Mouse (Mus musculus): ENCODE data around the gene Adck1. TPM values are rescaled to one million over a fixed set of nuclear protein-coding genes. Genes with fewer than 3 reads are reported as not detected.
"Not testable (repeated sequence)": the region's sequence is repeated elsewhere in the genome, so short reads cannot be mapped to it uniquely, and the experiment has no call there.

The Adck1 gene
- 44.6 and 46.9 TPM in 2 replicates for polyA plus RNA-seq (2012; rRNA removed)

DNA sequence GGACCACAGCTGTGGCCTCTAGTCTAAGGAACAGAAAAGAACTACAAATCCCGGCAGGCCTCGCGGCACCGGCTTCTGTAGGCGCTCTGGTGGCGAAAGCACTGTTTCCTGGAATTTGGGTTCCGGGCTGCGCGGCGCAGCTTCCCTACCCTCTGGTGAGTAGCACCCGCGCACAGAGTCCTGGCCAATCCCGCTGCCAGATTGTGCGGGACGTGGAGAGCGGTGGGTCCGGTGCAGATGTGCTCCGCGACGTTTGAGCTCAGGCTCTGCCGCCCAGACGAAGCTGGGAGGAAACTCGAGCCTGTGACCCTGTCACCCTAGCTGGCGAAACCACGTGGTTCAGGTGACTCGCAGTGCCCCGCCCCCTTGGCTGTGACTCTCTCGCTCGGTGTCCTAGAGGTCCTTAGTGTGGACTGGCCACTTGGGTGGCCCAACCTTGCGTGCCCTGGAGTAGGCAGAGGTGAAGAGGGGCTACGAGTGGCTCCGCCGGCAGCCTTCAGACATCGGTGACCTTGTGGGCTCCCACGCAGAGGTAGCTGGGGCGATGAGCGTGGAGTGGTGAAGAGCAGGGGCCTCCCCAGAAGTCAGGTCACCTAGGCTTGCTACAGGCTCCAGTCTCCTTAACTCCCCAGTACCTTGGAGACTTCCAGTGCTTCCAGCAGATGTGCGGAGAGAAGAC is at the start of gene Adck1:
Adck1 (plus strand) TSS at position 114 of the 679 bp plus-strand sequence.
- DNase-seq (ENCODE audit: extremely low spot score in 1 of 2, low spot score in 1 of 2) = peak; percentile 94 to 96

DNA sequence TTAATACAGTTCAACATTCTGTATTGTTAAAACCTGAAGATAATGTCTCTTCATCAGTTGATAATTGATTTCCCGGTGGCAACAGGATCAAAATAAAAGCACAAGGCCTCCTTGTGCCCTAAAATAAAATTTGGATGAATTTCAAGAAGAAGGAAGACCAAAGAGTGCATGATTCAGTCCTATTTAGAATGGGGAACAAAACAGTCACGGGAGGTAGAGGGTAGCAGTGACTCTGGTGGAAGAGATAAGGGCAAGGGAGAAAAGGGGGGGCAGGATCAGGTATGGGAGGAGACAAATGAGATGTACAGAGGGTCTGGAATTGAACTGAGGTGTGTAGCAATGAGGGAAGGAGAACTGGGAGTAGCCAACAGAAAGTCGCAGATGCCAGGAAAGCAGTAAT is 45.8 kb upstream of the Adck1 start:
- no peak for DNase-seq (ENCODE audit: extremely low spot score in 1 of 2, low spot score in 1 of 2)

DNA sequence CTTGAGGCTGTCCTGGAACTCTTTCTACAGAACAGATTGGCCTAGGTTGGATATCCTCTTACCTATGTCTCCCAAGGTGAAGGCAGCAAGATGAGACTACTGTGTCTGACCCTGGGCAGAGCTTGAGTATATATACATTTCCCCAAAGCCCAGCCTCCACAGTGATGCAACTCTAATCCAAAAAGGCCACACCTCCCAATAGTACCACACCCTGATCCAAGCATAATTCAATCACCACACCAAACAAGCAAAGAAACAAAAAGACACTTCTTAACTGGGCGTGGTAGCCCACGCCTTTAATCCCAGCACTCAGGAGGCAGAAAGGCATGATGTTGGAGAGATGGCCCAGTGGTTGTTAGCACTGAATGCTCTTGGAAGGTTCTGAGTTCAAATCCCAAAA is 36.4 kb upstream of the Adck1 start, which contains the start of gene Gm5039:
Gm5039 (minus strand) TSS at position 101 of the 400 bp plus-strand sequence.
- DNase-seq (ENCODE audit: extremely low spot score in 1 of 2, low spot score in 1 of 2) = not testable (repeated sequence)

DNA sequence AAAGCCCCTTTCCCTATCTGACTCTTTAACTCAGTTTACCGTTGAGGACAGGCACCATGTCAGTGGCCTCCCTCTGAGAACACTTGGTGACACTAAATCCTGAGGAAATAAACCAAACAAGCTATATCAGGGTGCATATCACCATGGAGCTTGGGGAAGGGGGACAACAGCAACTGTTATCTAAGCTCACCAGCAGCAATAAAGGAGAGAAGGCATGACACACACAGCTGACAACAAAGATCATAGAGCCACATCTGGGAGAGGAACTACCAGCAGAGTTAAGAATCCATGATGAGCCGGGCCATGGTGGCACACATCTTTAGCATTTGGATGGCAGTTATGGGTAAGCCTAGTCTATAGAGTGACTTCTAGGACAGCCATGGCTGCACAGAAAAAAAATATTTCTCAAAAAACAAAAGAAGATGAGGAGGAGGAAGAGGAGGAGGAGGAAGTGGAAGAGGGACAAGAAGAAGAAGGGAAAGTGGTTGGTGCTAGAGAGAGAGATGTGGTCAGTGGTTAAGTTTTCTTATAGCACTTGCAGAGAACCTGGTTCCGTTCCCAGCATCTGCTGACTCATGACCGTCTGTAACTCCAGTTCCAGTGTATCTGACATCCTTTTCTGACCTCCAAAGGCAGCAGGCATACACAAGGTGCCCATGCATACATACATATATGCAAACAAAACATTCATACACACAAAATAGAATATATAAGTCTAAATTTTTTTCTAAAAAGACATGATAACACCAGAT is 23.5 kb upstream of the Adck1 start:
- DNase-seq (ENCODE audit: extremely low spot score in 1 of 2, low spot score in 1 of 2) = not testable (repeated sequence)

DNA sequence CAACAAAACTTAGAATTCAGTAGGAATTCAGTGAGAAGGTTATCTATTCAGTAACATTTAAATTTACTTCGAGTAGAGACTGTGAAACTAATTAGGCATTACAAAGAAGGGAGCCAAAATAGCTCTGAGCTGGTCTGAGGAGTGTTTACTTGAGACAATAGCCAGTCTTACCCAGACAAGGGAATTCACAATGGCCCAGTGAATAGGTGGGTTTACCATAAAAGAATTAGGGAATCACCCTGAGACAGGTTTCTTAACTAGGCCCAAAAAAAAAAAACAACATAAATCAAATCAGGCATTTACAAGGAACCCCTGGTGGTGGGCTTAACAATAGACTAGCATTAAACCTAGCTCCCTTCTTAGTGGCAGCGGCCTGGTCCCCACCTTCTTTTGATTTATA is 19.1 kb upstream of the Adck1 start:
- DNase-seq (ENCODE audit: extremely low spot score in 1 of 2, low spot score in 1 of 2) = not testable (repeated sequence)

DNA sequence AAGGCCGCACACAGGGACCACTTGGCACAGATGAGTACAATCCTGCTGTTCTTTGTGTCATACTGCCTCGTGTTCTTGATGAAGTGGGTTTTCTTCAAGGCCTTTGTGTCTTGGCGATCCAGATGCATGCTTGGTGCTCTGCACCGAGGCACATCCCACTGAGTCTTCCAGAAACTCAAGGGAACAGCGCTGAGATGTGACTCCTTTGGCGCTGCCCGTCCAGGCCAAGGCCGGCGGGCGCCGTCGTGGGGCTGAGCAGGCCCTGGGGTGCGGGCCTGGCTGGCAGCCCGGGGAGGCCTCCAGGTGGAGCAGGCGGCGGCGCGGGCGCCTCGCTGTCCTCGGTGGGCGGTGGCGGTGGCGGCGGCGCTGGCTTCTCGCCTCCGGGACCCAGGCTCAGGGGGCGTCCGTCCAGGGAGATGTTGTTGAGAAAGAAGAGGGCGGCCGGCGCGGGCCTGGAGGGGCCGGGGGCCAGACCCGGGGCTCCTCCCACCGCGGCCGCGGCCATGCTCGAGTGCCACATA is 6.1 kb upstream of the Adck1 start:
- DNase-seq (ENCODE audit: extremely low spot score in 1 of 2, low spot score in 1 of 2) = no peak

DNA sequence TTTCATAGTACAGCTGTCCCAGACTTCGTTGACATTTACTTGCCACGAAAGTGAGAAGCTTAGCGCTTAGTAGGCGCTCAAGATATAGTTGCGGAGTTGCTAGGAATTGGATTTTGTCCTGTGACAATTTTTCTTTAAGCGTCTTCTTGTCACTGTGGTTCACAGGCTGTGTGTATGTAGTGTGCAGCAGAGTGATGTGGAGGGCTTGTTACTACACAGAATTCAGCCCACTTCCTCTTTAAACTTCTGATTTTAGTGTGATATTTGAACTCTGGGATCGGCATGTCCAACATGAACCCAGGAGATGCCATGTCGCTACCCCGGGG is 729 bp downstream of the Adck1 start:
- no peak for DNase-seq (ENCODE audit: extremely low spot score in 1 of 2, low spot score in 1 of 2)

DNA sequence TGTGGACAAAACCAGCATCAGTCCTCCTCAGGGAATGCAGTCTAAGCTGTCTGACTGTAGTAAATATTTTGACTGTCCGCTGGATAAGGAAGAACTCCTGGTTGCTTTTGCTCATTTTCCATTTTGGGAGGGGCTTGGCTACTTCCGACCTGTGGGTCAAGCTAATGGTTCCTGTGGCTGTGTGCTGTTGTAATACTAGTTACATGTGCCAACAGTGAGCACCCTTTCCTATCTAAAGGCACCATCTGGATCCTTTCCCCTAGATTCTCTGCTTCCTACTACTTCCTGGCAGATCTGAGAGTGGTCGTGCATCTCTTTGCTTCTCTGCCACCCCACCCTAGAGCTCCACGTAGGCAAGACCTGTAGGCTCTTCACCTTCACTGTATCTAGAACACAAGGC is 7.3 kb downstream of the Adck1 start:
- DNase-seq (ENCODE audit: extremely low spot score in 1 of 2, low spot score in 1 of 2) = no peak

DNA sequence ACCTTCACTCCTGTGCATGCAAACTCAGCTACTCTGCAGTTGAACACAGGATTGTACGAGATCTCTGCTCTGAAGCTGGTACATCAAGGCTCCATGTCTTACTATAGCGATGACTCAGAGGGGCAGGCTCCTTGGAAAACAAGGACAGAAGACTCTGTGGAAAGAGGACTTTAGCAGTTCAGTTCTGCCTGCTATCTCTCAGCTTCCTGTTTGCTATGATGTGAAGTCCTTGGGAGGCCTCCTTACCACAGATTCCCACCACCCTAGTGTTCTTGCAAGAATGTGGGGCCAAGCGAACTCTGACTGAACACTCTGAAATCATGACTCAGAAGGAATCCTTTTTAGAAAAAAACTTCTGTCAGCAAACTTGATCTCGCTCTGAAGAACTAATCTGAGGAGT is 8.3 kb downstream of the Adck1 start:
- DNase-seq (ENCODE audit: extremely low spot score in 1 of 2, low spot score in 1 of 2) = peak in 1 of 2 experiments; percentile 33

DNA sequence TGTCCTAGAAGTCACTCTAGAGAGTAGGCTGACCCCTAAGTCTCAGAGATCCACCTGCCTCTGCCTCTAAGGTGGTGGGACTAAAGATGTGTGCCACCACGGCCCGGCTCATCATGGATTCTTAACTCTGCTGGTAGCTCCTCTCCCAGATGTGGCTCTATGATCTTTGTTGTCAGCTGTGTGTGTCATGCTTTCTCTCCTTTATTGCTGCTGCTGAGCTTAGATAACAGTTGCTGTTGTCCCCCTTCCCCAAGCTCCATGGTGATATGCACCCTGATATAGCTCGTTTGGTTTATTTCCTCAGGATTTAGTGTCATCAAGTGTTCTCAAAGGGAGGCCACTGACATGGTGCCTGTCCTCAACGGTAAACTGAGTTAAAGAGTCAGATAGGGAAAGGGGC is 9.3 kb downstream of the Adck1 start:
- DNase-seq (ENCODE audit: extremely low spot score in 1 of 2, low spot score in 1 of 2) = not testable (repeated sequence)

DNA sequence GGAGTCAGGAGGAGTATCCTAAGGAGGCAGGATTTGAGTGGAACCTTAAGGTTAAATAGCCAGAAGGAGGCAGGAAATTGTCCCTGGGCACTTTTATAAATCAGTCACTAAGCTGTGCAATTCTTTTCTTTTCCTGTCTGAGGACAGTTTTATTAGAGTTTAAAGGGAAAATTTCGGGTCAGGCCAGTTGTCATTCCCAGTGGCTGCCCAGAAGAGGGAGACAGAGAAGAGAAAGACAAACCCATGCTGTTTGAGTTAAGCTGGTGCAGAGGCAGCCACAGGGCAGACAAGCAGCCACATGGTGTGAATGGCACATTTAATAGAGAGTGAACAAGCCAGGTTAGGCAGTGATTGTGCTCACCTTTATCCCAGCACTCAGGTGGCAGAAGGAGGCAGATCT is 10.0 kb downstream of the Adck1 start:
- not testable (repeated sequence) for DNase-seq (ENCODE audit: extremely low spot score in 1 of 2, low spot score in 1 of 2)

DNA sequence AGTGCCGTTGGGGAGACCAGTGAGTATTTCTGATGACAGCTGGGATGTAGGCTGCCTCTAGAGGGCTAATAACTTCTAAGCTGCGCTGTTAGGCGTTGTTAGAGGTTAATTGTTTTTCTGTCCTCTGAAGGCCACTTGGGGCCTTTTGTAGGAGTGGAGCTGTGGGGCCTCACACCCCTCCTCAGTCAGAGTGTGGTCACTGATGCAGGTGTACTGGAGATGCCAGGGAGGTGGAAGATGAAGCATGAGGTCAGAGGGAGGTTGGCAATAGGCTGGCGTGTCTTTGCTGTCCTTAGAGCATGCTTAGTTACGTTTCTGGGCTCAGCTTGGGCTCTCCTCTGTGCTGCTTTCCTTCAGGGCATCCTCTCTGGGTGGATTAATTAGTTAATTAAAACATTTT is 11.7 kb downstream of the Adck1 start:
- no peak for DNase-seq (ENCODE audit: extremely low spot score in 1 of 2, low spot score in 1 of 2)

DNA sequence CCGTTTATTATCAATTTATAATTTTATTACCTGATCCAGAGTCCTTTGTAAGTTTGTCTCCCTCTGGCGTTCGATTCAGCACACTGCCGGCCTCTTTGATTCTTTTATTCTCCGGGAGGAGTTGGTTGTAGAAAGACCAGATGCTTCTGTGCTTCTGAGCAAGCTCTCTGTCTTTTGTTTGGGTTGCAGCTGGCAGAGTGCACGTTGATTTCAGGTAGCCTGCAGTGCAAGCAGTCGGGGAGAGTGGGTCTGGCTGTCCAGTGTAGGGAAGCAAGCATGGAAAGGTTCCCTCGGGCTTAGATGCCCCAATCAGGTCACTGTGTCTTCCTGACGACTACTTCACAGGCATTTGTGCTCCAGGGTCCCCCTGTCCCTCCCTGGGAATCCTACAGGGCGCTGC is 16.5 kb downstream of the Adck1 start:
- peak in 1 of 2 experiments; percentile 73 for DNase-seq (ENCODE audit: extremely low spot score in 1 of 2, low spot score in 1 of 2)

DNA sequence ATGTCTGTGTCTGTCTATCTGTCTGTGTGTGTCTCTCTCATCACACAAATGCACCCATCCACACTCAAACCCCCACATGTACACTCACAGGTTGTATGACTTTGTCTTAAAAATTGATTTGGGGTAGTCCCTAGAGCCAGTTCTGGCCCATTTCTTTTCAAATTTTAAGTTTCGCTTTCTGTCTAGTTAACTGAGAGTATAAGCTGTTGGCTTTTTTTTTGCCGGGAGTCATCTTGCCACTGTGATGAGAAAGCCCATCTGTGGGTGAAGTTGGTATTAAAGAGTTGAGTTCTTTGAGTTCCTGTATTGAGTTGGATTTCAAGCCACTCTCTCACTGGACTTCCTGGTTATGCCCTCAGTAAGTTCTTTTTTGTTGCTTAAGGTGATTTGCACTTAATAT is 17.9 kb downstream of the Adck1 start:
- no peak for DNase-seq (ENCODE audit: extremely low spot score in 1 of 2, low spot score in 1 of 2)

DNA sequence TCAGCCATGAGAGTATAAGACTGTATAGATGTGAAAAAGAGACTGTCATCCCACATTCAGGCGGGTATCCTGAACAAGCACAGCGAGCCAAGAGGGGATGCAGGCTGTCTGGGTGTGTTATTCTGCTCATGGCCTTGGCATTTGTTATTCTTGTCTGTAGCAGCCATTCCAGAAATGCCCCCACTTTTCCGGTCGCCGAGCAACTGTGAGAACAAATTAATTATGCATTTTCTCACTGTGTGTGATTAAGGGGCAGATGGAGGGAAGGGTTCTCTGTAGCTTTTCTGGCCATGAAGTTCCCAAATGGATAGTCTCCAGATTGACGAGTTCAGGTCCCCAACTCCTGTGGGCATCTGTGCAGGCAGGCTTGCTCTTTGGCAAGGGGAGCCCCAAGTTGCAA is 28.5 kb downstream of the Adck1 start:
- peak in 1 of 2 experiments; percentile 23 for DNase-seq (ENCODE audit: extremely low spot score in 1 of 2, low spot score in 1 of 2)

DNA sequence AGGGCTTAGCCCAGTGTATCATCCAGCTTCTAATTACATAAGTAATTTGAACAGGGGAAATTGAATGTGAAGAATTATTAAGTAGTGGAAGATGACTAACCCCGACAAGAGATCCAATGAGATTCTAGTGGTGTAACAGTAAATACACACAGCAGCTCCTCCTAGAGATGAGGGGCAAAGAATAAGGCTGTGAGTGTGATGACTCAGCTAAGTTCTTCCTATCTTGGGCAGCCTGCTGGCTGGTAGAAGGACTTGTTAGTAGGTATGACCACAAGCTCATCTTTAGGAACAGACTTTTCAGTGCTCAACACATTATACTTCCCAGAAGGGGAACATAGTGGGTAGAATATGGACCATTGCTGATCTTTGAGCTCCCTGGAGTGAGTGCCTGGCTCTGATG is 38.3 kb downstream of the Adck1 start:
- no peak for DNase-seq (ENCODE audit: extremely low spot score in 1 of 2, low spot score in 1 of 2)

DNA sequence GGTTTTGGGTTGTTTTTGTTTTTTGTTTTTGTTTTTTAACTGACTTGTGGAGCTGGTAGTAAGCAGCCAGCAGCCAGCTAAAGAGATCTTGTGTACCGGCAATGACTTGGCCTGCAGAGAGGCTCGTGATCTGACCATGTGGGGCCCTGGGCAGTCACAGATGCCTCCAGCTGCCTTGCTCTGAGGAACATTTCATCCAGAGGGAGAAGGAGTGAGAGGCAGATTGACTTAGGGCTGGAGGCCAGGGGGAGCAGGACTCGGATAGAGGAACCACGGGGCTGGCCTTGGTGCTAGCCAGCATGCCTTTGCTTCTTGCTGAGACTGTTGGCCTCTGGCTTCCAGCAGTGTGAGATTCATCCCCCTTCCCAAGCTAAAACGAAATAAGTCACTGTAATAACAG is 43.2 kb downstream of the Adck1 start:
- DNase-seq (ENCODE audit: extremely low spot score in 1 of 2, low spot score in 1 of 2) = no peak

DNA sequence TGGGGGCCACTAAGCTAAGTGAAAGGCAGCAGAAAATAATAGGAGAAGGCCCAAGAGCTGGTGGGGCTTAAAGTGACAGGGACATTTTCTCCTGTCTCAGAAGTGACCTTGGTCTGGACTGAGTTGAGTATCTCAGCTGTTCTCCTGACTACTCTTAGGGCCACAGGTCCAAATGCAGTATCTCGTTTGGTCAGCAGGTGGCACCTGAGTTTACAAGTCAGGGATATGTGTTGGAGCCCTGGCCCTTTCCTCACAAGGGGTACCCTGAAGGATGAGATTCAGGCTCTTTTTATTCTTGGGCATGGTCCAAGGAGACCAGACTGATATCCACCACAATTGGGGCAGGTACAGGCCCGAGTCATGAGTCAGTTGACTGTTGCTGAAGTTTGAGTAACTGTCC is 44.8 kb downstream of the Adck1 start:
- peak; percentile 53 to 91 for DNase-seq (ENCODE audit: extremely low spot score in 1 of 2, low spot score in 1 of 2)

DNA sequence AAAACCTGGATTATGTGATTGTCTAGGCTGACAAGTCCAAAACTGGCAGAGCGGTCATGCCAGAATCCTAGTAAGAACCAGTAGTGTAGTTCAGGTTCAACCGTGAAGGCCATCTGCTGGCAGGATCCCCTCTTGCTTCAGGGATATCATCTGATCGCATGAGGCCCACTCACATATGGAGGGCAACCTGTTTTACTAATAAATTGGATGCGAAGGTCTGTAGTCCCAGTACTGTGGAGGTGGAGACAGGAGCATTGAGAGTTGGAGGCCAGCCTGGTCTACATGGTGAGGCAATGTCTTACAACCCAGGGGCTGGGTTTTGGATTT is 47.6 kb downstream of the Adck1 start:
- no peak for DNase-seq (ENCODE audit: extremely low spot score in 1 of 2, low spot score in 1 of 2)

DNA sequence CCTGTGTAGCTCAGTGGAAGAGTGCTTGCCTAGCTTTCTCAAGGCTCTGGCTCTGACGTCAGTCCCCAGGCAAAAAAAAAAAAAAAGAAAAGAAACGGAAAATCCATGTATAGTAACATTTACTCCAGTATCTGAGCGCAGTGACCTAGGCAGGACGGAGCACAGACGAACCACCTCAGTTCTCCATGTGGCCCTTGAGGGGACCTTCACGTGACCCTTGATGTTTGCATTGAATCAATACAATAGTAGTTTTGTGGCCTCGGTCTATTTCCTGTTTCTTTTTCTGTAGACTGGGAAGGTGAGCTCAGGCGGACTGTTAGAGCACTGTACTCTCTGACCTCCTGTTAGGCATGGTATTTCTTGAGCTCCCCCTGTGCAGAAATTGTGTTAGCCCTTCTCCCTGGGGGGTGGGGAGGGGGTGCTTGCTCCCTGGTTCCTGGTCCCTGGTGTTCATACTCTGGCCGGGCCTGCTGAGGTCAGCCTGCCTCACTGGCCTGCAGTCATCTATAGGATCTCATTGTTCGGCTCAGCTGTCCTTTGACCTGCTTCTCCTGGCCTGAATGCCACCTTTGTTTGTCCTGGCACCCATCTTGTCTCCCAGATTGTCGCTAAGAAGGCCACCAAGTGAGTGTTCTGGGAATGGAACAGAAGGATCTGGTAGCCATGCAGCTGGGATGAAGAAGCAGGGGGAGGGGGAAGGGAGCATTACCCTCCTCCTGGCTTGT is 48.1 kb downstream of the Adck1 start:
- DNase-seq (ENCODE audit: extremely low spot score in 1 of 2, low spot score in 1 of 2) = no peak

DNA sequence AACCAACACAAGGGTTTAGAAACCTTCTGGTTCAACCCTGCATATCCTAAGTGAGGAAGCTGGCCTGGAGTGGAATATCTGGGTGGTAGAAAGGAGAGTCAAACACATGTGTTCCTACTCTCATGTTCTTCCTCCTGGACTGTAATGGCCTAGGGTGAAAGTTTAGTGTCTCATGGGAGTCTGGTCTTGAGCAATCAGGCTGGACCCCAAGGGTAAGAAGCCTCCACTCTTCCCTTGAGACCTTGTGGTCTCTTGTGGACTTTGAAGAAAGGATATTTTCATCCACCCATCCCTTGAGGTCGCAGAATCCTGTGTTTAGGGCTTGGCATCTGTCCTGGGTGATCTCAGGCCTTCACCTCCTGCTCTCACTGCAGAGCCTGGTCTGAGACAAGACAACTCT is 52.9 kb downstream of the Adck1 start:
- no peak for DNase-seq (ENCODE audit: extremely low spot score in 1 of 2, low spot score in 1 of 2)

Measured in frontal cortex, adult 2 months (tissue).